Mouse (Mus musculus): ENCODE measurements around the gene Nrgn. TPM values are rescaled to one million over a fixed set of nuclear protein-coding genes. Genes with fewer than 3 reads are reported as not detected.

Nrgn gene
- polyA plus RNA-seq, 1 experiment from 2014 or later = 6.3 TPM

DNA sequence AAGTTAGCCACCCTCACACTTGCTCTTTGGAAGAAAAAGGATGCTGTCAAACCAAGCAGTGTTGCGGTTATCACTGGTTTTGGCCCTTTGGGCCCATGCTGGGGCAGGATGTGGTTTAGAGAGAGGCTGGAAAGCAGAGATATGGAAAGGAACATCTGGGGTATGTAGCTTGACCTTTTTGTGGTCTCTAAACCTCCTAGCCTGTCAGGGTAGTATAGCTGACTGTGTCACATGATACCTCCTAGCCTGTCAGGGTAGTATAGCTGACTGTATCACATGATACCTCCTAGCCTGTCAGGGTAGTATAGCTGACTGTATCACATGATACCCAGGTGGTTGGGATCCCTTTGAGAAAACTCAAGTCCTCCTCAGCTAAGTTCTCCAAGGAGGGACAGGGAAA lies 1.6 kb upstream of the Nrgn start:
- Histone ChIP-seq H3K9ac (no peak overlapping the region), H3K27ac (no peak overlapping the region), H3K4me3 (no peak overlapping the region), H3K4me2 (no peak overlapping the region), H3K27me3 (peaks cover 39% of the 10 kb centered on the region), H3K36me3 (no peaks in the 10 kb centered on the region), H3K9me3 (replicated peaks) (no peaks in the 10 kb centered on the region), H3K4me1 (replicated peaks) (peaks cover 13% of the 10 kb centered on the region)
- ATAC-seq (replicated peaks; ENCODE audit: insufficient number of reproducible peaks, insufficient read depth, low FRiP score, low read depth) = no peak
- WGBS = 78% methylated on average over 1 of the region's 1 CpGs

DNA sequence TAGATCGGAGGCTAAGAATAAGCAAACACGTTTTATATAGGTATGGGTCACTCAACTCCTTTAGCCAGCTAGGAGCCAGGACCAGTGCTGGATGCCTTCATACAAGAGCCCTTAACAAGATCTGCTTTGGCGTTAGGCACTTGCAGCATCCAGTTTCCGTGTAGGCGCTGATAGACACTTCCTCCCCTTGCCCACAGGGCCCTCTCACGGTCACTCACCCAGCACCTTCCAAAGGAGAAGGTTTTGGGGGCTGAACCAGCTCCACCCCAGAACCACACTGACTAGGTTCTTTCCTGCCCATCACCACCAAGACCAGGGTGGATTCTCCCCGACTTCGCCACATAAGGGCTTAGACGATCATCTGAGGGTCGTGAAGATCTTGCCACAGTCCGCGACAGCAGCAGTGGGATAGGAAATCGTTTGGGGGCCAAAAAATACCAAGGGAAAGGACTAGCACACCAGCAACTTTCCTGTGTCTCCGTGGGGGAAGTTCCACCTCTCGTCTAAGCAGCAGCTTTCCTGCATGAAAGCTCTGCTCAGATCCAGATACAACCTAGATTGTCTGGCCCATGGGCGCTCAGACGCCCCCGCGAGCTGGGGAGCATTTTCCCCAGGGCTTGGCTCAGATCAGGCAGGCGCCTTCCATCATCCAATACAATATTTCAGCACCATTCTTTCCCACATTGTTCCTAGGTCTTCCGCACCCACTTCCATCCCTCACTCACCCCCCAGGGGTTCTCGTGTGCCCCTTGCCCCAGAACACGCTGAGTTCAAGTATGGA lies 763 bp downstream of the Nrgn start:
- Histone ChIP-seq H3K9ac (peak overlapping the region; percentile 45), H3K27me3 (peaks cover 39% of the 10 kb centered on the region), H3K36me3 (no peaks in the 10 kb centered on the region), H3K27ac (no peak overlapping the region), H3K4me1 (replicated peaks) (peaks cover 13% of the 10 kb centered on the region), H3K4me2 (peak overlapping the region; percentile 92), H3K4me3 (peak overlapping the region; percentile 49), H3K9me3 (replicated peaks) (no peaks in the 10 kb centered on the region)
- ATAC-seq (replicated peaks; ENCODE audit: insufficient number of reproducible peaks, insufficient read depth, low FRiP score, low read depth) = no peak
- 2% methylated on average over 23 of the region's 23 CpGs for WGBS

DNA sequence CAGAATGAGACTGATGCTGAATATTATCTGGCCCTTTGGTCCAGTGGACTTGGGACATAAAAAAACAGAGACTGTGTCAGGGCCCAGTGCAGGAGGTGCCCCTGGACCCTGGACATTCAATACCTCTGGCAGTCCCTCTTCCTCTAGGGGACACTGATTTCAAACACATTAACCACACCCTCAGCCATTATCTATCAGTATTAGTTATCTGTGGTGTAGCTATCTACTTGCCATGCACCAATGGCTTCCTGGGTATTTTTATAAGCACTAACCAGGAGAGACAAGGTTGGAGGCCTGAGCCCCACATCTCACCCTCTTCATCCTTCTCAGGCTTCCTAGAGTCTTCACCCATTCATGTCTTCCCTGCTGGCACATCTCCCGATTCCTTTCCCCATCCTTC lies 2.3 kb downstream of the Nrgn start:
- peaks cover 51% of the 10 kb centered on the region for H3K27me3 ChIP-seq
- 56% methylated on average over 1 of the region's 1 CpGs for WGBS

DNA sequence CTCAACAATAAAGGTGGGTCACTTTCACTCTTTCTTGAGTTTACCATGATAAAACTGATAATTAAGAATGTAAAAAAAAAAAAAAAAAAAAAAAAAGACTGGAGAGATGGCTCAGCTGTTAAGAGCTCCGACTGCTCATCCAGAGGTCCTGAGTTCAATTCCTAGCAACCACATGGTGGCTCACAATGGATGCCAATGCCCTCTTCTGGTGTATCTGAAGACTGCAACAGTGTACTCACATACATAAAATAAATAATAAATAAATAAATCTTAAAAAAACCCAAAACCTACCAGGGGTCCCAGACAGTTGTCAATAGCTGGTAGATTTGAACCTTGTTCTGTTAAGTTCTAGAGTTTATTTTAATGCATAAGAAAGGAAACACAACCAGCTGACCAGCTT lies 5.8 kb downstream of the Nrgn start:
- Histone ChIP-seq H3K4me1 (replicated peaks) (peaks cover 24% of the 10 kb centered on the region), H3K4me2 (no peak overlapping the region), H3K36me3 (no peaks in the 10 kb centered on the region), H3K27ac (no peak overlapping the region), H3K9ac (no peak overlapping the region), H3K9me3 (replicated peaks) (no peaks in the 10 kb centered on the region), H3K4me3 (no peak overlapping the region), H3K27me3 (peaks cover 32% of the 10 kb centered on the region)
- ATAC-seq (replicated peaks; ENCODE audit: insufficient number of reproducible peaks, insufficient read depth, low FRiP score, low read depth) = no peak
- WGBS = 76% methylated on average over 1 of the region's 1 CpGs

More for the DNA sequence above, 2.3 kb downstream of the Nrgn start:
- Histone ChIP-seq H3K27ac (no peak overlapping the region), H3K4me1 (replicated peaks) (peaks cover 19% of the 10 kb centered on the region), H3K4me2 (no peak overlapping the region), H3K36me3 (no peaks in the 10 kb centered on the region), H3K4me3 (no peak overlapping the region), H3K9ac (no peak overlapping the region), H3K9me3 (replicated peaks) (no peaks in the 10 kb centered on the region)
- no peak for ATAC-seq (replicated peaks; ENCODE audit: insufficient number of reproducible peaks, insufficient read depth, low FRiP score, low read depth)

DNA sequence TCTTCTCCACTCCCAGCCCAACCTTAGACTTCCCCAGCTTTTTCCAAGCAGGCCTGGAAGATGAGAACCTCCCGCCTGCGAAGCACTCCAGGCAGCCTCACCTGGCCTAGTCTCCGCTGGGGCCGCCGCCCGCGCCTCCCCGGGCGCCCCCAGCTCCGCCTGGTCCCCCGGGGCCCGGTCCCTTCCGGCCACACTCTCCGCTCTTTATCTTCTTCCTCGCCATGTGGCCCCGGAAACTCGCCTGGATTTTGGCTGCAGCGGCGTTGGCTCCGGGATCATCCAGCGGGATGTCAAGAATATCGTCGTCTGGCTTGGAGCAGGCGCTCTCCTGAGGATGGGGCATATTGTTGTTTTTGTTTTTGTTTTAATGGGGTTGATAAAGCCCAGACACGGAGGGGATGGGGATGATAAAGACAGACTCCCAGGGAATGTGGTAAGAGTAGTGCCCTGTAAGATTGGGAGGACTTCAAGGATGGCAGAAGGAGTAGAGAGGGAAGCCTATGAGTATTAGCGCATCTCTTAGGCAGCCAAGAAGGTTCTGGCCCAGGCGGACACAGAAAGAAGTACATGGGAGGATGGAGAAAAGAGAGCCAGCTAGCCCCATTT lies 6.8 kb downstream of the Nrgn start:
- H3K4me2 ChIP-seq = peak overlapping the region; percentile 84; the same call in 1 of the 2 replicates
- no peak overlapping the region for H3K9ac ChIP-seq
- H3K9me3 ChIP-seq (replicated peaks) = no peaks in the 10 kb centered on the region
- H3K4me1 ChIP-seq (replicated peaks) = peaks cover 21% of the 10 kb centered on the region
- no peak overlapping the region for H3K4me3 ChIP-seq
- ATAC-seq (replicated peaks; ENCODE audit: insufficient number of reproducible peaks, insufficient read depth, low FRiP score, low read depth) = no peak
- H3K27me3 ChIP-seq = peaks cover 24% of the 10 kb centered on the region
- no peaks in the 10 kb centered on the region for H3K36me3 ChIP-seq
- WGBS = 31% methylated on average over 27 of the region's 27 CpGs
- no peak overlapping the region for H3K27ac ChIP-seq

DNA sequence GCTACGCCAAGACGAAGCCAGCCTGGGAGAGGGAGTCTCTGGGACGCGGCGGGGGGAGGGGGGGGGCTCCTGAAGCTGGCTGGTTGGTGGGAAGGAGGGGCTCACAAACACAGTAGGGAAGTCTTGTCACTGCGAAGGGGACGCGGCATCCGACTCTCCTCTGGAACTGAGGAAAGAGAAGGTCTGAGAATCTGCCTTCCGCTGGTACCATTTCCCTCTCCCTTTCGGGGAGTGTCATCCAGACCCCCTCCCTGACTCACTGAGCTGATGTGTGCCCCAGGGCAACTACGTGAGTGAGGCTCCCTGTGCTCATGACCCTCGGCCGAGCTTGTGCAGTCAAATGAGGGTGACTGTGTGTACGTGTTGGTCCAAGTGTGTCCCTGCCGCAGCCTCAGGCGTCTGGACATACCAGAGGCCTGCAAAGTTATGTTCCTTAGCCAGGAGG lies 7.5 kb downstream of the Nrgn start:
- Histone ChIP-seq H3K9me3 (replicated peaks) (no peaks in the 10 kb centered on the region), H3K27me3 (peaks cover 19% of the 10 kb centered on the region), H3K27ac (no peak overlapping the region), H3K4me1 (replicated peaks) (peaks cover 25% of the 10 kb centered on the region), H3K9ac (no peak overlapping the region), H3K4me3 (peak overlapping the region; percentile 52), H3K4me2 (peak overlapping the region; percentile 84), H3K36me3 (no peaks in the 10 kb centered on the region)
- WGBS = 17% methylated on average over 17 of the region's 17 CpGs
- ATAC-seq (replicated peaks; ENCODE audit: insufficient number of reproducible peaks, insufficient read depth, low FRiP score, low read depth) = no peak

DNA sequence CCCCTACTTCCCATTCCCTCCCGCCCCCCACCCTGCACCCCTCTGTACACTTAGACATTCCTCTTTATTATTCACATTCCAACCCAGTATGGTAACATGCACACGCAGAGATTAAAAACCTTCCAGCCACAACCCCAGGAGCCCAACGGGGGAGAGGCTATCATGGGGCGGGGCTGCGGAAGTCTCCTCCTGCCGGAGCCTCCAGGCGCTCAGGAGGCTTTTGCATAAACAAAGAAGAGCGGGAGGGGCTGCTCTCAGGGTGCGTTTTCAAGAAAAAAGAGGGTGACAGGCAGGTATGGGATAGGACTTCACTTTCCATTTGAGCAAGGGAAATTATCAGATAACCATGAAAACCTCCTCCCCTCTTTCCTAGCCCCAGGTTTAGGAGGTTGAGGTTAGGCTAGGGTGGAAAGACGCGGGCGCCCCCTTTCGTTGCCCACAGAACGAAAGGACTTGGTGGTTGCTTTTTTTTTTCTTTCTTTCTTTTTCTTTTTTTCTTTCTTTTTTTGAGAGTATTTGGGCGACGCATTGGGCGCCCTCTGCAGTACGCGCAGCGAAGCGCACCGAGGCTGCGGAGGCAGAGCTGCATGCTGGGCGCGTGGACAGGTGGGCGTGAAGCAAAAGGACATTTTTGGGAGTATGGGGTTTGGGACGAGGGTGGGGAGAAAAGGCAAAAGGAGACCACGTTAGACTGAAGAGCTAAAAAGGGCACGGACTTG lies 8.1 kb downstream of the Nrgn start:
- peak; percentile 44; the same call in 1 of the 2 replicates for ATAC-seq (replicated peaks; ENCODE audit: insufficient number of reproducible peaks, insufficient read depth, low FRiP score, low read depth)
- H3K9me3 ChIP-seq (replicated peaks) = no peaks in the 10 kb centered on the region
- no peaks in the 10 kb centered on the region for H3K36me3 ChIP-seq
- H3K4me2 ChIP-seq = peak overlapping the region; percentile 84
- H3K27ac ChIP-seq = peak overlapping the region; percentile 15; the same call in 1 of the 2 replicates
- H3K4me1 ChIP-seq (replicated peaks) = peaks cover 25% of the 10 kb centered on the region
- 4% methylated on average over 29 of the region's 29 CpGs for WGBS
- H3K4me3 ChIP-seq = peak overlapping the region; percentile 52
- peaks cover 17% of the 10 kb centered on the region for H3K27me3 ChIP-seq
- H3K9ac ChIP-seq = peak overlapping the region; percentile 43; the same call in 1 of the 2 replicates

DNA sequence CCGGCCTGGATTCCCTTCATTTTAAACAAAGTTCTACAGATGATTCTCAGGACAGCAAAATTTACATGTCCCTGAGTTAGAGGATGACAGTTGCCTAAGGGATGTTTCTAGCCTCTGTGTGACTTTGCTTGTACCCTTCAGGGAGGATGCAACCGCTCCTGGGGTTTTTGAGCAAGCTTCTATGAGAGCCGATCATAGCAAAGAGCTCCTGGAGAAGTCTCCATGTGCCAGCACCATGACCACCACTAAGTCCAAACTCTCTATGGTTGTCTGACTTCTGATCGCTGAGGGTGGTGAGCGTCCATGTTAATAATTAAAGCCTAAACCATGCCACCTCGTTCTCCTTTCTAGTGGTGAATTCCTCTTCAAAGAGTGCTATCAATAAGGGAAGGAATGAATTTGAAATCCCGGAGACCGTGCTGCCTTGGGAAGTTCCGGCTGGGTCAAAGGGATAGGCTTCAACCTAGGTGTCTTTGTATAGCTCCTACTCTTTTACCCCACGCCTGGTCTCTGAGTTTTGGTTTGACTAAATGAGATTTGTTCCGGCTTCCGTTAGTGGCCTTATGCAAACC lies 8.7 kb downstream of the Nrgn start:
- H3K4me1 ChIP-seq (replicated peaks) = peaks cover 30% of the 10 kb centered on the region
- WGBS = 30% methylated on average over 12 of the region's 12 CpGs
- peaks cover 17% of the 10 kb centered on the region for H3K27me3 ChIP-seq
- peak overlapping the region; percentile 52 for H3K4me3 ChIP-seq
- H3K9ac ChIP-seq = no peak overlapping the region
- no peaks in the 10 kb centered on the region for H3K36me3 ChIP-seq
- no peak for ATAC-seq (replicated peaks; ENCODE audit: insufficient number of reproducible peaks, insufficient read depth, low FRiP score, low read depth)
- H3K4me2 ChIP-seq = peak overlapping the region; percentile 84
- H3K9me3 ChIP-seq (replicated peaks) = no peaks in the 10 kb centered on the region
- H3K27ac ChIP-seq = no peak overlapping the region

DNA sequence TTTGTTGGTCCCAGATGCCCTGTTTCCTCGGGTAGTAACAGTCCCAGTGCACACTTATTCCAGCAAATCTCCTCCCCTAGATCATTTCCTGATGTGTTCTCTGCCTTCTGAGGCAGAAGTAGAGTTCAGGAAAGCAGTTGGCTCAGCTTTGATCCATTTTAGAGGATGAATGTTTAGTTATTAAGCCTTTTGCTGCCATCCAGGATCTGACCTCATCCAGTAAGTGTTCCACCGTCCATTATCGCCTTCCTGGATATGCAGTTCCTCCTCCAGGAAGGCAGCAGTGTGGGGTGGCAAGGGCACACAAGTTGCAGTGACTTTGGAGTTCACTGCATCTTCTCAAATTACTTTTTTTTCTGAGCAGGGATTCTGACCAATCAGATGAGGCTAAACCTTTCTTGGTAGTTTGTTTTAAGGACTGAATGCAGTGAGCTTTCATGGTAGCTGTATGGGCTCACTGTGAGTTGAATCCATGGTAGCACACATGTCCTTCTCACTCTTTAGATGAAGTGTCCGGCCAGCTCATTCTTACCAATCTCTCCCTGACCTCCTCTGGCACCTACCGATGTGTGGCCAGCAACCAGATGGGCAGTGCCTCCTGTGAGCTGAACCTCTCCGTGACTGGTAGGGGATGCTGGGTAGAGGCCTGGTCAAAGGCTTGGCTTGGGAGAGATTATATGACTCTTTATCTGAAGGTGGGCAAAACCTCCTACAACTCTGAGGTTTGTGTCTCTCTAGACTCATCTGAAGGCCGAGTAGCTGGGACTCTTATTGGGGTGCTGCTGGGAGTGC lies 10.7 kb downstream of the Nrgn start:
- peaks cover 17% of the 10 kb centered on the region for H3K27me3 ChIP-seq
- H3K36me3 ChIP-seq = no peaks in the 10 kb centered on the region
- peak overlapping the region; percentile 36 for H3K27ac ChIP-seq
- WGBS = 60% methylated on average over 7 of the region's 7 CpGs
- ATAC-seq (replicated peaks; ENCODE audit: insufficient number of reproducible peaks, insufficient read depth, low FRiP score, low read depth) = no peak
- H3K4me2 ChIP-seq = no peak overlapping the region
- no peak overlapping the region for H3K4me3 ChIP-seq
- H3K4me1 ChIP-seq (replicated peaks) = peaks cover 37% of the 10 kb centered on the region
- no peak overlapping the region for H3K9ac ChIP-seq
- H3K9me3 ChIP-seq (replicated peaks) = no peaks in the 10 kb centered on the region

DNA sequence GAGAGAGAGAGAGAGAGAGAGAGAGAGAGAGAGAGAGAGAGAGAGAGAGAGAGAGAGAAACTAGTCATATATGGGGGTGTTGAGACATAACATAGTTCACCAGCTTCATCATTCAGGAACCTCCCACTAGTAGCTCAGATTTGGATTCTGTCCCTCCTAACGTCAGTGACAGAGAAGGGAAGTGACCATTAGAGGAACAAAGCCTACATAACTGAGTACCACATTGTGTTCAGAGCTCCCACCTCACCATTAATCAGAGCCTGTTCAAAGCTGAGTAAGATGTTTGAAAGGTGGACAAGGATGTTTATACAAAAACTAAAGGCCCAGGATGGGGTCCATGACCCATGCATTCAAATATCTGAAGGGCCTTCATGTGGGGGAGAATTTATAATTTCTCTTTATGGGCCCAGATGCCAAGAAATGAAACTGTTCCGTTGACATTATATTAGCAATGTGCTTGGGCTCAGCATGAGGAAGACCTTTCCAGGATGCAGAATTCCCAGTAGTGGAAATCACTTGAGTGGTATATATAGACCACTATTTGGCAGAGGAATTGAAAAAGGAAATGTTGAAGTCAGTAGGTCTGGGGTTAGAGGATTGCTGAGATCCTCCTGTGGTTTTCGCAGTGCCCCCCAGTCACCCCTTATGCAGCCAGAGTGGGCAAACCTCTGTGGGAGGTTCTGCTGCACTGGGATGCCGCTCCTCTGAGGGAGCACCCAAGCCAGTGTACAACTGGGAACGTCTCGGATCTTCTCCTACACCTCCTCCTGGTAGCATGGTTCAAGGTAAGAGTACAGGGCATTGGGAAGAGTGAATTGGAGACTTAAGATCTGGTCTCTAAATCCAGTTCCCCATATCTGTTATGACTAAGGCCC lies 11.8 kb downstream of the Nrgn start:
- 72% methylated on average over 6 of the region's 6 CpGs for WGBS
- Histone ChIP-seq H3K36me3 (no peaks in the 10 kb centered on the region), H3K9me3 (replicated peaks) (no peaks in the 10 kb centered on the region), H3K9ac (no peak overlapping the region), H3K4me2 (no peak overlapping the region), H3K27me3 (peaks cover 10% of the 10 kb centered on the region; the same call in 1 of the 2 replicates), H3K4me3 (no peak overlapping the region), H3K4me1 (replicated peaks) (peaks cover 42% of the 10 kb centered on the region), H3K27ac (peak overlapping the region; percentile 36)
- no peak for ATAC-seq (replicated peaks; ENCODE audit: insufficient number of reproducible peaks, insufficient read depth, low FRiP score, low read depth)

Measured in heart, embryonic 15.5 days (tissue).